Mouse (Mus musculus) C2C12 (cell line): ENCODE data around the gene Pced1b.

Experiments used
- CEBPB ChIP-seq: IDR thresholded peaks from one replicate; pipeline ENCODE4 v1.6.1; 2011; ENCODE audit warnings: low read depth, mild to moderate bottlenecking, control low read depth, moderate library complexity
- CTCF ChIP-seq: IDR thresholded peaks from one replicate; pipeline ENCODE4 v1.5.1; 2011; ENCODE audit not compliant: control insufficient read depth, insufficient read depth, insufficient read length
- MAX ChIP-seq: IDR thresholded peaks from one replicate; pipeline ENCODE4 v1.6.1; 2011; ENCODE audit warnings: mild to moderate bottlenecking, control low read depth

DNA sequence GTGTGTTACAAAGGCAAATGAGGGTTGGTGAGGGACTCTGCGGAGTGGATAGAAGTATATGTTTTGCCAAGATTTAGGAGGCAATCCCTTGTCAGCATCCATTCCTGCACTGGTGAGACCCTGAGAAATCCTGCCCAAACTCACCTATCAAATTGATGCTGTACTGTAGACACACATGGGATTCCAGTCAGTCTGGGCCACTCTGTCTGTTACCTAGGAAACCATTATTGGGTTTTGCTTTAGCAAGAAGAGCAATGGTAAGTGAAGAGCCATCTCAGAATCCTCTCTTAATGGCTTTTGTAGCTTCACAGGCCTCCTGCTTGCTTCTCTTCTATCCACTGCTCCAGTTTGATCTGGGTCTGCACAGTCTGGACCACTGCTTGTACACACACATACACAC lies 110.1 kb downstream of the Pced1b start:
- no peak for TF ChIP-seq MAX
- no peak for TF ChIP-seq CTCF
- TF ChIP-seq CEBPB, result no peak
